10 mouse cellular contexts compared by ENCODE assay signal in genomic region chr7:76353469-76353868, GRCm38 (mm10).
DNase-seq lines count a peak whose midpoint lies in the region; ATAC-seq lines count a peak whose summit lies in the region.
"Had no signal": no experiment of that assay in that cellular context is flagged by ENCODE, and none has a peak within 500 bp of the region (broad histone marks: within the 10 kb centered on the region; RNA-seq: fewer than 3 reads in every experiment).

No protein-coding gene starts in this region.

- H3K9ac ChIP-seq in hindbrain, embryonic 12.5 days, result no peak overlapping the region
- H3K9ac ChIP-seq in heart, embryonic 12.5 days, result no peak overlapping the region
- H3K9ac ChIP-seq: stomach, embryonic 15.5 days had no signal

- no peaks in the 10 kb centered on the region; the same call in 1 of the 2 replicates for H3K9me3 ChIP-seq in hindbrain, embryonic 10.5 days
- no peaks in the 10 kb centered on the region for H3K9me3 ChIP-seq in hindbrain, embryonic 12.5 days (replicated peaks)
- no peaks in the 10 kb centered on the region for H3K9me3 ChIP-seq in heart, embryonic 12.5 days (replicated peaks)
- H3K9me3 ChIP-seq: stomach, embryonic 15.5 days had no signal

- H3K4me1 ChIP-seq in hindbrain, embryonic 10.5 days (replicated peaks), result no peaks in the 10 kb centered on the region
- H3K4me1 ChIP-seq in hindbrain, embryonic 12.5 days, result no peaks in the 10 kb centered on the region
- H3K4me1 ChIP-seq in heart, embryonic 12.5 days (replicated peaks), result no peaks in the 10 kb centered on the region
- H3K4me1 ChIP-seq: stomach, embryonic 15.5 days had no signal

- no peak overlapping the region for H3K27ac ChIP-seq in hindbrain, embryonic 10.5 days
- no peak overlapping the region for H3K27ac ChIP-seq in hindbrain, embryonic 12.5 days
- H3K27ac ChIP-seq in heart, embryonic 12.5 days (ENCODE audit: poor library complexity, severe bottlenecking), result no peak overlapping the region
- H3K27ac ChIP-seq: stomach, embryonic 15.5 days had no signal

- no peak for ATAC-seq in hindbrain, embryonic 12.5 days (ENCODE audit: low FRiP score)
- ATAC-seq in heart, embryonic 12.5 days (ENCODE audit: insufficient number of reproducible peaks, low FRiP score), result no peak

- H3K27me3 ChIP-seq in hindbrain, embryonic 10.5 days (ENCODE audit: insufficient read depth, poor library complexity, severe bottlenecking), result no peaks in the 10 kb centered on the region
- H3K27me3 ChIP-seq in hindbrain, embryonic 12.5 days, result no peaks in the 10 kb centered on the region
- no peaks in the 10 kb centered on the region for H3K27me3 ChIP-seq in heart, embryonic 12.5 days (replicated peaks)
- H3K27me3 ChIP-seq: stomach, embryonic 15.5 days had no signal

- no peak overlapping the region for H3K4me2 ChIP-seq in hindbrain, embryonic 12.5 days (replicated peaks)
- H3K4me2 ChIP-seq in heart, embryonic 12.5 days, result no peak overlapping the region
- H3K4me2 ChIP-seq: stomach, embryonic 15.5 days had no signal

- 44% methylated on average over 10 of the region's 10 CpGs for WGBS in hindbrain, embryonic 10.5 days
- WGBS in hindbrain, embryonic 12.5 days, result 46% methylated on average over 10 of the region's 10 CpGs
- 47% methylated on average over 10 of the region's 10 CpGs for WGBS in heart, embryonic 12.5 days

- no peak overlapping the region for H3K4me3 ChIP-seq in hindbrain, embryonic 10.5 days
- H3K4me3 ChIP-seq in hindbrain, embryonic 12.5 days, result no peak overlapping the region
- H3K4me3 ChIP-seq in heart, embryonic 12.5 days, result no peak overlapping the region
- H3K4me3 ChIP-seq: erythroblast, embryonic 14.5 days; stomach, embryonic 15.5 days had no signal

- DNase-seq in hindbrain, embryonic 10.5 days (ENCODE audit: low spot score), result peak; percentile 12
- DNase-seq in CD8-positive naive resting alpha-beta T cell, adult 2 months (ENCODE audit: low read depth in 2 of 2, low spot score in 2 of 2), result peak; percentile 25 to 55
- peak; percentile 55 for DNase-seq in adrenal gland, postnatal 25 days
- DNase-seq in lung, postnatal 10 days, result peak; percentile 28
- DNase-seq in heart, postnatal 4 days, result no peak
- no peak for DNase-seq in adipocyte (ENCODE audit: low spot score)

- no peaks in the 10 kb centered on the region for H3K36me3 ChIP-seq in hindbrain, embryonic 10.5 days
- H3K36me3 ChIP-seq in hindbrain, embryonic 12.5 days, result no peaks in the 10 kb centered on the region
- H3K36me3 ChIP-seq in heart, embryonic 12.5 days, result no peaks in the 10 kb centered on the region
- H3K36me3 ChIP-seq: stomach, embryonic 15.5 days had no signal

Comparison
In these comparisons a context has a peak if more than half of its experiments do, and no peak if none do; other contexts are left out.
1. DNase-seq: peak in hindbrain, embryonic 10.5 days (single experiment), CD8-positive naive resting alpha-beta T cell, adult 2 months (2 of 2), adrenal gland, postnatal 25 days (single experiment) and lung, postnatal 10 days (single experiment); none in heart, postnatal 4 days (single experiment) and adipocyte (single experiment).